Mouse (Mus musculus) heart, embryonic 11.5 days (tissue): ENCODE data around the gene St6galnac3. TPM values are rescaled to one million over a fixed set of nuclear protein-coding genes. Genes with fewer than 3 reads are reported as not detected.

ENCODE experiments used
- ATAC-seq: fragments of 200-750 bp; cut with Nextera tagmentation; replicated peaks from 2 replicates; pipeline ENCODE4 v1.8.0; 2017; ENCODE audit warnings: moderate library complexity; ENCODE audit not compliant: insufficient number of reproducible peaks, low FRiP score, low TSS enrichment
- H3K27ac ChIP-seq: fragments of 300-500 bp; sonication (generic); 2 replicates; pipeline ENCODE4 v1.5.1; 2014; ENCODE audit warnings: mild to moderate bottlenecking, low read depth, low read length
- H3K27me3 ChIP-seq: fragments of 300-500 bp; sonication (generic); 2 replicates; pipeline ENCODE4 v1.6.1; 2014; ENCODE audit warnings: mild to moderate bottlenecking, low read length, mixed read lengths; ENCODE audit not compliant: control insufficient read depth, insufficient read depth
- H3K36me3 ChIP-seq: fragments of 300-500 bp; sonication (generic); 2 replicates; pipeline ENCODE4 v1.6.1; 2014; ENCODE audit warnings: mild to moderate bottlenecking, low read length, moderate library complexity, mixed read lengths; ENCODE audit not compliant: control insufficient read depth, insufficient read depth
- H3K4me1 ChIP-seq: fragments of 300-500 bp; sonication (generic); 2 replicates; pipeline ENCODE4 v1.6.1; 2014; ENCODE audit warnings: low read length; ENCODE audit not compliant: control insufficient read depth, insufficient read depth
- H3K4me2 ChIP-seq: fragments of 300-500 bp; sonication (generic); 2 replicates; pipeline ENCODE4 v1.6.1; 2014; ENCODE audit warnings: mild to moderate bottlenecking, moderate library complexity
- H3K4me3 ChIP-seq: fragments of 300-500 bp; sonication (generic); 2 replicates; pipeline ENCODE4 v1.5.1; 2014; ENCODE audit warnings: low read depth, low read length
- H3K9ac ChIP-seq: fragments of 300-500 bp; sonication (generic); 2 replicates; pipeline ENCODE4 v1.6.1; 2014; ENCODE audit warnings: mild to moderate bottlenecking, low read depth, low read length, moderate library complexity
- H3K9me3 ChIP-seq: fragments of 300-500 bp; sonication (generic); replicated peaks from 2 replicates; pipeline ENCODE4 v1.6.1; 2016; ENCODE audit warnings: low read length; ENCODE audit not compliant: control insufficient read depth
- WGBS: fragments of 180-500 bp; shearing (Covaris S2); extraction: QIAGEN DNeasy Blood & Tissue Kit; methylation state at CpG from one replicate; pipeline ENCODE4 v1.1.7; 2014; ENCODE audit not compliant: insufficient replicate concordance; 5-methylcytosine and 5-hydroxymethylcytosine counted together
- polyA plus RNA-seq: library from polyadenylated mRNA; unstranded; fragments of >200 nt; fragmentation: Nextera tagmentation; extraction: Ambion mirVana; gene quantifications from 2 replicates; pipeline ENCODE4 v1.2.1, GENCODE M21; 2014

The St6galnac3 gene
- polyA plus RNA-seq, 1 experiment from 2014 or later, result 29.6 TPM

GRCm38 (mm10) chr3:153250598-153251257 is 474.2 kb downstream of the St6galnac3 start:
- no peak for ATAC-seq
- WGBS, result 49% methylated on average over 9 of the region's 9 CpGs

GRCm38 (mm10) chr3:153248866-153249265 is 476.1 kb downstream of the St6galnac3 start:
- no peak overlapping the region for H3K27ac ChIP-seq
- no peaks in the 10 kb centered on the region for H3K27me3 ChIP-seq
- H3K9me3 ChIP-seq, result no peaks in the 10 kb centered on the region
- 68% methylated on average over 2 of the region's 2 CpGs for WGBS
- no peaks in the 10 kb centered on the region for H3K36me3 ChIP-seq
- H3K4me1 ChIP-seq, result no peaks in the 10 kb centered on the region
- no peak for ATAC-seq
- no peak overlapping the region for H3K4me3 ChIP-seq
- H3K9ac ChIP-seq, result no peak overlapping the region
- H3K4me2 ChIP-seq, result no peak overlapping the region

More at GRCm38 (mm10) chr3:153250598-153251257, 474.2 kb downstream of the St6galnac3 start:
- Histone ChIP-seq H3K9ac (no peak overlapping the region), H3K36me3 (no peaks in the 10 kb centered on the region), H3K9me3 (no peaks in the 10 kb centered on the region), H3K27ac (no peak overlapping the region), H3K4me3 (no peak overlapping the region), H3K4me2 (no peak overlapping the region), H3K4me1 (no peaks in the 10 kb centered on the region), H3K27me3 (no peaks in the 10 kb centered on the region)

GRCm38 (mm10) chr3:153248029-153248428 is 476.9 kb downstream of the St6galnac3 start:
- no peak overlapping the region for H3K4me2 ChIP-seq
- H3K4me3 ChIP-seq, result no peak overlapping the region
- H3K27ac ChIP-seq, result no peak overlapping the region
- no peaks in the 10 kb centered on the region for H3K27me3 ChIP-seq
- H3K36me3 ChIP-seq, result no peaks in the 10 kb centered on the region
- H3K4me1 ChIP-seq, result no peaks in the 10 kb centered on the region
- no peak overlapping the region for H3K9ac ChIP-seq
- WGBS, result 42% methylated on average over 4 of the region's 4 CpGs
- no peaks in the 10 kb centered on the region for H3K9me3 ChIP-seq
- no peak for ATAC-seq

GRCm38 (mm10) chr3:153242524-153242923 is 482.4 kb downstream of the St6galnac3 start:
- H3K27ac ChIP-seq, result no peak overlapping the region
- H3K4me1 ChIP-seq, result peaks cover 24% of the 10 kb centered on the region
- no peak; the same call in 1 of the 2 replicates for ATAC-seq
- no peaks in the 10 kb centered on the region for H3K36me3 ChIP-seq
- no peak overlapping the region for H3K4me3 ChIP-seq
- no peak overlapping the region for H3K4me2 ChIP-seq
- H3K9ac ChIP-seq, result no peak overlapping the region
- H3K9me3 ChIP-seq, result no peaks in the 10 kb centered on the region
- 43% methylated on average over 5 of the region's 5 CpGs for WGBS
- H3K27me3 ChIP-seq, result no peaks in the 10 kb centered on the region

GRCm38 (mm10) chr3:153241134-153241533 is 483.8 kb downstream of the St6galnac3 start:
- ATAC-seq, result no peak
- 45% methylated on average over 4 of the region's 4 CpGs for WGBS
- no peaks in the 10 kb centered on the region; the same call in 1 of the 2 replicates for H3K27me3 ChIP-seq
- H3K9me3 ChIP-seq, result no peaks in the 10 kb centered on the region
- H3K9ac ChIP-seq, result no peak overlapping the region
- no peak overlapping the region for H3K4me3 ChIP-seq
- H3K4me1 ChIP-seq, result peaks cover 24% of the 10 kb centered on the region
- H3K36me3 ChIP-seq, result no peaks in the 10 kb centered on the region
- peak overlapping the region; percentile 0; the same call in 1 of the 2 replicates for H3K4me2 ChIP-seq
- H3K27ac ChIP-seq, result peak overlapping the region; percentile 54

- Histone ChIP-seq H3K36me3 (no peaks in the 10 kb centered on the region), H3K4me2 (no peak overlapping the region), H3K4me3 (no peak overlapping the region), H3K27ac (peak overlapping the region; percentile 10; the same call in 1 of the 2 replicates), H3K9ac (no peak overlapping the region), H3K27me3 (no peaks in the 10 kb centered on the region; the same call in 1 of the 2 replicates), H3K9me3 (no peaks in the 10 kb centered on the region), H3K4me1 (peaks cover 24% of the 10 kb centered on the region)
- WGBS, result 21% methylated on average over 4 of the region's 4 CpGs
- ATAC-seq, result 0 out of 2 replicates have a peak, but pooled peaks have one; percentile 3
These were observed 484.6 kb downstream of the St6galnac3 start for GRCm38 (mm10) chr3:153240366-153240765.

GRCm38 (mm10) chr3:153238381-153238780 is 486.6 kb downstream of the St6galnac3 start:
- Histone ChIP-seq H3K9me3 (no peaks in the 10 kb centered on the region), H3K4me1 (peaks cover 24% of the 10 kb centered on the region), H3K9ac (no peak overlapping the region), H3K36me3 (no peaks in the 10 kb centered on the region), H3K27ac (no peak overlapping the region), H3K27me3 (no peaks in the 10 kb centered on the region; the same call in 1 of the 2 replicates), H3K4me2 (no peak overlapping the region), H3K4me3 (no peak overlapping the region)
- 82% methylated on average over 10 of the region's 10 CpGs for WGBS
- ATAC-seq, result no peak

GRCm38 (mm10) chr3:153236262-153236661 is 488.7 kb downstream of the St6galnac3 start:
- no peak overlapping the region for H3K4me2 ChIP-seq
- H3K9ac ChIP-seq, result no peak overlapping the region
- H3K4me1 ChIP-seq, result peaks cover 10% of the 10 kb centered on the region
- no peak overlapping the region for H3K4me3 ChIP-seq
- H3K36me3 ChIP-seq, result no peaks in the 10 kb centered on the region
- 92% methylated on average over 9 of the region's 9 CpGs for WGBS
- ATAC-seq, result no peak
- no peaks in the 10 kb centered on the region; the same call in 1 of the 2 replicates for H3K27me3 ChIP-seq
- H3K9me3 ChIP-seq, result no peaks in the 10 kb centered on the region
- no peak overlapping the region for H3K27ac ChIP-seq
